In genomic region chr8:105509997-105510735, GRCm38 (mm10) we compare ENCODE assay signal across 15 mouse cellular contexts. TPM values are rescaled to one million over a fixed set of nuclear protein-coding genes. Genes with fewer than 3 reads are reported as not detected.
DNase-seq lines count a peak whose midpoint lies in the region; ATAC-seq and TF ChIP-seq lines count a peak whose summit lies in the region.
"Had no signal": no experiment of that assay in that cellular context is flagged by ENCODE, and none has a peak within 500 bp of the region (broad histone marks: within the 10 kb centered on the region; RNA-seq: fewer than 3 reads in every experiment).

No protein-coding gene starts in this region.

- no peak for DNase-seq in kidney, postnatal 0 days (ENCODE audit: low spot score)
- no peak for DNase-seq in kidney, postnatal 4 days
- peak; percentile 72 for DNase-seq in A20 (ENCODE audit: low read depth, low spot score)
- peak; percentile 47 for DNase-seq in limb, embryonic 14.5 days (ENCODE audit: low spot score)
- DNase-seq: adrenal gland, adult 8-10 months; cerebellum, postnatal 10 days; thymus, postnatal 14 days had no signal

- no peak for TF ChIP-seq POLR2A in limb, embryonic 14.5 days (IDR thresholded peaks at IDR 0.05; ENCODE audit: borderline replicate concordance, extremely low read depth, insufficient read depth, insufficient read length)

- H3K9me3 ChIP-seq in kidney, postnatal 0 days (replicated peaks; ENCODE audit: low read length) = no peaks in the 10 kb centered on the region
- no peaks in the 10 kb centered on the region for H3K9me3 ChIP-seq in limb, embryonic 14.5 days (ENCODE audit: control insufficient read depth, low read length)
- H3K9me3 ChIP-seq: intestine, embryonic 15.5 days; liver, embryonic 15.5 days; neural tube, embryonic 15.5 days had no signal

- no peak overlapping the region for H3K4me3 ChIP-seq in kidney, postnatal 0 days (replicated peaks; ENCODE audit: low read depth, low read length)
- no peak overlapping the region for H3K4me3 ChIP-seq in limb, embryonic 14.5 days (replicated peaks; ENCODE audit: low read length)
- H3K4me3 ChIP-seq: intestine, embryonic 15.5 days; liver, embryonic 15.5 days; neural tube, embryonic 15.5 days had no signal

- no peak for ATAC-seq in kidney, postnatal 0 days (replicated peaks; ENCODE audit: low FRiP score, low read depth)
- peak; percentile 54 for ATAC-seq in common myeloid progenitor, adult 5-6 weeks (replicated peaks; ENCODE audit: low read depth, poor library complexity, severe bottlenecking)
- peak; percentile 39; the same call in 1 of the 2 replicates for ATAC-seq in limb, embryonic 14.5 days (ENCODE audit: low FRiP score, low read depth)
- ATAC-seq in monocyte, adult 5-6 weeks (replicated peaks; ENCODE audit: insufficient number of reproducible peaks, low FRiP score, low TSS enrichment, poor library complexity, severe bottlenecking) = no peak
- ATAC-seq in frontal cortex, adult (ENCODE audit: low TSS enrichment) = no peak
- ATAC-seq: intestine, embryonic 15.5 days had no signal

- H3K4me1 ChIP-seq in kidney, postnatal 0 days (replicated peaks; ENCODE audit: insufficient read depth, low read length) = 0 out of 2 replicates have a peak, but pooled peaks cover 1% of the 10 kb centered on the region
- peaks cover 28% of the 10 kb centered on the region for H3K4me1 ChIP-seq in limb, embryonic 14.5 days (ENCODE audit: control insufficient read depth, insufficient read depth, low read length)
- H3K4me1 ChIP-seq: intestine, embryonic 15.5 days; neural tube, embryonic 15.5 days had no signal

- TF ChIP-seq CTCF in kidney, postnatal 0 days (IDR thresholded peaks at IDR 0.05; ENCODE audit: low read depth) = no peak

- H3K36me3 ChIP-seq in kidney, postnatal 0 days (ENCODE audit: insufficient read depth, low read length) = no peaks in the 10 kb centered on the region
- H3K36me3 ChIP-seq in limb, embryonic 14.5 days (ENCODE audit: control insufficient read depth, insufficient read depth, low read length) = no peaks in the 10 kb centered on the region
- H3K36me3 ChIP-seq: intestine, embryonic 15.5 days; liver, embryonic 15.5 days; neural tube, embryonic 15.5 days had no signal

- H3K4me2 ChIP-seq in kidney, postnatal 0 days (ENCODE audit: low read length) = peak overlapping the region; percentile 4; the same call in 1 of the 2 replicates
- H3K4me2 ChIP-seq in limb, embryonic 14.5 days (replicated peaks; ENCODE audit: low read depth, low read length, severe bottlenecking) = no peak overlapping the region
- H3K4me2 ChIP-seq: intestine, embryonic 15.5 days; liver, embryonic 15.5 days; neural tube, embryonic 15.5 days had no signal

- H3K27me3 ChIP-seq in kidney, postnatal 0 days (ENCODE audit: insufficient read depth, low read length) = no peaks in the 10 kb centered on the region
- no peaks in the 10 kb centered on the region for H3K27me3 ChIP-seq in limb, embryonic 14.5 days (ENCODE audit: control insufficient read depth, insufficient read depth, low read length)
- H3K27me3 ChIP-seq: intestine, embryonic 15.5 days had no signal

- H3K9ac ChIP-seq in kidney, postnatal 0 days (ENCODE audit: low read depth, low read length) = no peak overlapping the region
- no peak overlapping the region for H3K9ac ChIP-seq in limb, embryonic 14.5 days (ENCODE audit: low read depth, low read length, severe bottlenecking)
- H3K9ac ChIP-seq: intestine, embryonic 15.5 days; liver, embryonic 15.5 days; neural tube, embryonic 15.5 days had no signal

- 0 out of 2 replicates have a peak overlapping the region, but pooled peaks have one; percentile 34 for H3K27ac ChIP-seq in kidney, postnatal 0 days
- H3K27ac ChIP-seq in limb, embryonic 14.5 days (replicated peaks; ENCODE audit: low read depth, low read length) = peak overlapping the region; percentile 58; the same call in 1 of the 2 replicates
- H3K27ac ChIP-seq: intestine, embryonic 15.5 days; liver, embryonic 15.5 days; neural tube, embryonic 15.5 days had no signal

- WGBS in kidney, postnatal 0 days = 28% methylated on average over 12 of the region's 12 CpGs
- WGBS in limb, embryonic 14.5 days = 19% methylated on average over 12 of the region's 12 CpGs

RNA-seq across cellular contexts. Expression of gene Hsd11b2, which starts 8.4 kb away (rescaled TPM):
- 42.4 and 44.8 TPM in 2 replicates for polyA plus RNA-seq in kidney, postnatal 0 days (2015; fragmentation: Nextera tagmentation; extraction: Ambion mirVana)
- not detected in 2 replicates for total RNA-seq in common myeloid progenitor, adult 5-6 weeks (2017)
- polyA plus RNA-seq in limb, embryonic 14.5 days (2012; rRNA removed) = 3.3 and 6.4 TPM in 2 replicates
- 1.7 and 2.2 TPM in 2 replicates for polyA plus RNA-seq in limb, embryonic 14.5 days (2014; fragmentation: Nextera tagmentation; extraction: Ambion mirVana)
- total RNA-seq in monocyte, adult 5-6 weeks (2017) = not detected in 3 replicates
- total RNA-seq: layer of hippocampus, adult 18-20 months; left cerebral cortex, adult 8-10 months had no signal

RNA-seq across cellular contexts. Expression of gene Zdhhc1, which starts 13.5 kb away (rescaled TPM):
- polyA plus RNA-seq in kidney, postnatal 0 days (2015; fragmentation: Nextera tagmentation; extraction: Ambion mirVana) = 28.0 and 30.5 TPM in 2 replicates
- total RNA-seq in common myeloid progenitor, adult 5-6 weeks (2017) = 2.4 and 3.5 TPM in 2 replicates
- 72.3 and 90.2 TPM in 2 replicates for polyA plus RNA-seq in limb, embryonic 14.5 days (2012; rRNA removed)
- 36.8 and 42.9 TPM in 2 replicates for polyA plus RNA-seq in limb, embryonic 14.5 days (2014; fragmentation: Nextera tagmentation; extraction: Ambion mirVana)
- total RNA-seq in monocyte, adult 5-6 weeks (2017) = 0.43 to 0.49 TPM (median 0.48 TPM) in 3 replicates

RNA-seq across cellular contexts. Expression of gene Tppp3, which starts 38.8 kb away (rescaled TPM):
- polyA plus RNA-seq in kidney, postnatal 0 days (2015; fragmentation: Nextera tagmentation; extraction: Ambion mirVana) = 15.6 and 19.4 TPM in 2 replicates
- total RNA-seq in common myeloid progenitor, adult 5-6 weeks (2017) = not detected in 2 replicates
- polyA plus RNA-seq in limb, embryonic 14.5 days (2012; rRNA removed) = 107 and 130 TPM in 2 replicates
- polyA plus RNA-seq in limb, embryonic 14.5 days (2014; fragmentation: Nextera tagmentation; extraction: Ambion mirVana) = 123 and 164 TPM in 2 replicates
- total RNA-seq in monocyte, adult 5-6 weeks (2017) = 164 to 258 TPM (median 248 TPM) in 3 replicates

RNA-seq across cellular contexts. Expression of gene Atp6v0d1, which starts 55.7 kb away (rescaled TPM):
- polyA plus RNA-seq in kidney, postnatal 0 days (2015; fragmentation: Nextera tagmentation; extraction: Ambion mirVana) = 112 and 122 TPM in 2 replicates
- 27.5 and 33.4 TPM in 2 replicates for total RNA-seq in common myeloid progenitor, adult 5-6 weeks (2017)
- polyA plus RNA-seq in limb, embryonic 14.5 days (2012; rRNA removed) = 98.9 and 105 TPM in 2 replicates
- polyA plus RNA-seq in limb, embryonic 14.5 days (2014; fragmentation: Nextera tagmentation; extraction: Ambion mirVana) = 91.2 and 93.2 TPM in 2 replicates
- 62.8 to 77.2 TPM (median 68.8 TPM) in 3 replicates for total RNA-seq in monocyte, adult 5-6 weeks (2017)

Comparison
In these comparisons a context has a peak if more than half of its experiments do, and no peak if none do; other contexts are left out.
1. ATAC-seq: peak in common myeloid progenitor, adult 5-6 weeks (single experiment) and limb, embryonic 14.5 days (single experiment); none in kidney, postnatal 0 days (single experiment), monocyte, adult 5-6 weeks (single experiment) and frontal cortex, adult (single experiment).
2. DNase-seq: peak in A20 (single experiment) and limb, embryonic 14.5 days (single experiment); none in kidney, postnatal 0 days (single experiment) and kidney, postnatal 4 days (0 of 2).
3. RNA of gene Tppp3, which starts 38.8 kb away (total RNA-seq): 164 to 258 TPM in monocyte, adult 5-6 weeks; not detected in common myeloid progenitor, adult 5-6 weeks; every median in the first group is over 100 times any median in the second.